Mouse (Mus musculus) retina, embryonic 14.5 days (tissue): ENCODE measurements around the gene Hps4.

Experiments used
- DNase-seq: peaks from one replicate; pipeline ENCODE4 v3.0.0-alpha.2; 2015; ENCODE audit warnings: low spot score

Gene Hps4

GRCm38 (mm10) chr5:112324637-112325545 lies 18.0 kb upstream of the Hps4 start:
- peak; percentile 21 for DNase-seq

- peak; percentile 96 for DNase-seq
Measured at GRCm38 (mm10) chr5:112325546-112326445, 17.1 kb upstream of the Hps4 start, which contains the start of gene Tfip11. Gene Tfip11 (plus strand): TSS chr5:112326358.

DNA sequence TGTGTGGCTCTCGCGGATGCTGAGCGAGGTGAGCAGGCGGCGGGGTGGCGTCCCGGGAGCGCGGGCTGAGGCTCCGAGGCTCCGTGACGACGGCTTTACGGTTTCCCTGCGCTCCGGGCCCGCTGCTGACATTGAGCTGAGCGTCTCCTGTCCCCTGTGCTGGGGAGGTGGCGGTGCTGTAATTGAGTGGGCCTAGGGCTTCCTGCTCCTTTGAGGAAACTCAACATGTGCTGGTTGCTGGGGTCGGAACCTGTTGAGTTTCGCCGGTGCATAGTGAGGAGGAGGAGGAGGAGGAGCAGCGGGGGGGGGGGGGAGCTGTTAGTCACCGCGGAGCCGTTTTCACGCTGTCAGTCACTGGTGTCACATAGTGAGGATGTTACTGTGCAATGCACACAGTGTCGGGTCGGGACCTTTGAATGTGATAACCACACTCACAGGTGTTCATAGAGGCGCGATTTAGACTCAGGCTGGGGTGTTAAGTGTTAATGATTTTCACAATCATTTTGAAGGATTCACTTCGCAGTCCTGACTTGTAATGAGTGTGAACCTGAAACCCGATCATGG lies 16.4 kb upstream of the Hps4 start:
- DNase-seq = no peak

DNA sequence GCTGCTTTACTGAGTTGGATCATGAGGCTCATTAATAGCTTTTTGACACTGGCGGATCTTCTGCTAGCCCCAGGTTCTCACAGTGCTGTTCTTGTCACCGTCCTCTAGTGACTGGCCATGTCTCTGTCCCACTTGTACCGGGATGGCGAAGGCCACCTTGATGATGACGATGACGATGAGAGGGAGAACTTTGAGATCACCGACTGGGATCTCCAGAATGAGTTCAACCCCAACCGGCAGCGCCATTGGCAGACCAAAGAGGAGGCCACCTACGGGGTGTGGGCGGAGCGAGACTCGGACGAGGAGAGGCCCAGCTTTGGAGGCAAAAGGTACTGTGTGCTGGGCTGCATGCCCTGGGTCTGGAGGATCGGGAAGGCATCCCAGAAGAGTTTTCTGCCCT lies 15.0 kb upstream of the Hps4 start:
- no peak for DNase-seq

GRCm38 (mm10) chr5:112329805-112330564 lies 12.9 kb upstream of the Hps4 start:
- DNase-seq = no peak

DNA sequence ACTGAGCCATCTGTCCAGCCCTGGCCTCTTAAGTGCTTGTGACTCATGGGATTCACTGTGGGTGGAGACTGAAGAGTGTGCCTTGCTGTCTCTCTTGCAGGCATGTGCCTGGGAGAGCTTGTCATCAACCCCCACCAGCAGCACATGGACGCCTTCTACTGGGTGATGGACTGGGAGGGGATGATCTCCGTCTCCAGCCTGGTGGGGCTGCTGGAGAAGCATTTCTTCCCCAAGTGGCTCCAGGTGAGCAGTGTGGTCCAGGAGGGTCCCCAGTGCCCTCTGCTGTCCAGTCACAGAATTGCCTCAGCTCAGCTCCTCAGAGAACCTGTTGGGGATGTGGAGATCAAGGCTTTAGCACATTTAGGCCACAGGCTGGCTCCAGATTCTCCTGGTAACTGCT lies 7.4 kb upstream of the Hps4 start:
- DNase-seq = peak; percentile 73

- DNase-seq = no peak
Measured at GRCm38 (mm10) chr5:112337004-112337403, 5.9 kb upstream of the Hps4 start.

DNA sequence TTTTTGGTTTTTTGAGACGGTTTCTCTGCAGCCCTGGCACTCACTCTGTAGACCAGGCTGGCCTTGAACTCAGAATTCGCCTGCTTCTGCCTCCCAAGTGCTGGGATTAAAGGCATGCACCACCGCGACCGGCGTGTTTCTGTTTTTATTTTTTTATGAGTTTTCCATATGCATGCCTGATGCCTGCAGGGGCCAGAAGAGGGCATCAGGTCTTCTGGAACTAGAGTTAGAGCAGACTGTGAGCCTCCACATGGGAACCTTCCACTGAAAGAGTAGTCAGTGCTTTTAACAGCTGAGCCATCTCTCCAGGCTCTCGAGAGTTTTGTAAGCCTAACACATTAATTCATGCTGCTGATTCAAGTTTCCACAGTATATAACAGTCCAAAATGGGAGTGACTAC lies 3.7 kb upstream of the Hps4 start:
- no peak for DNase-seq

- peak; percentile 52 for DNase-seq
Measured at GRCm38 (mm10) chr5:112343205-112343595, 317 bp downstream of the Hps4 start.

GRCm38 (mm10) chr5:112344092-112344960 lies 1.4 kb downstream of the Hps4 start:
- DNase-seq = no peak

DNA sequence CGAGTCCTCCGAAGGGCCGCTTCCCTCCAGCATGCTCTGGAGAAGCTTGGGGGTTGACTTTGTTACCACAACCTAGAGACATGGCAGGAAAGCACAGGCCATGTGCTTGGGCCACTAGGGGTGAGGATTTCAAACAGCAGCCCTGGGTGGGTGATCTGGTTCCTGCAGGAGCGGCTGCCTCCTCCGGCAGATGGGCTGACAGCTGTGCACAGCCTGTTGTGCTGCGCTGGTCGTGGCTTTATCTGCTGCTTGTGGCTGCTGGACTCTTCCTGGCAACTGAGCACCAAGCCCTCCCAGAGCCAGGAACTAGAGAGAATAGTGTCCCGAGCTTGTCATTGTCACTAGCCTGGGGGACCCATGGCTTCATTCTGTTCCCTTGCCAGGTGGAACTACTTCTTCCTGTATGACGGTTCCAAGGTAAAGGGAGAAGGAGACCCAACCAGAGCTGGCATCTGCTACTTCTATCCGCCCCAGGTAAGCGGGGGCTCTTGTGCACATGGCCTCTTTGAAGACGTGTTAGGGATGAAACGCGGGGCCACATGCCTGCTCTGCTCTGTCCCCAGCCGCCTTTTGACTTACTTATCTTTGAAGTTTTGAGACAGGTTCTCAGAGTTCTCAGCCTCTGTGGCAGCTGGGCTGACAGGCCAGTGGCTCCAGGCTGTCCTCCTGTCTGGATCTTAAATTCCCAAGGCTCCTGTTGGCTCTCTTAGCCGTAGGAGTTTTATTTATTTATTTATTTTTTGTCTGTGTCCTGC lies 3.5 kb downstream of the Hps4 start:
- peak; percentile 17 for DNase-seq

- no peak for DNase-seq
Measured at GRCm38 (mm10) chr5:112349169-112349568, 6.3 kb downstream of the Hps4 start.

DNA sequence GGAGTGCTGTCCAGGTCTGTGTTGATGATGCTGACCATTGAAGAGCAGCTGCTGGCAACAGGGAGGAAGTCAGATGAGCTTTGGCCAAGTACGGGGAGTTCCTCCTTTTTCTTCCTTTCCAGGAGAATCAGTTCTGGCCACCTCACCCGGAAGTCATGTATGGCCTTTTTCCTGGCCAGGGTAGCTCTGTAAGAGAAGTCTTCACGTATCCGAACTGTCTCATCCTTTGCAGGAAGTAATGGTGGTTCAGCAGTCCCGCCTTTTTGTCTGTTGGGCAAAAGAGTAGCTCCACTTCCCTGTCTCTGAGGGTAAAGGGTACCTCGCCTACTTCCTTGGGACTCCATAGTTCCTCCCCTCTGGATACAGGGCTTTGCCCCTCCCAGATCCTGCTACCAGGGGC lies 12.6 kb downstream of the Hps4 start:
- no peak for DNase-seq

DNA sequence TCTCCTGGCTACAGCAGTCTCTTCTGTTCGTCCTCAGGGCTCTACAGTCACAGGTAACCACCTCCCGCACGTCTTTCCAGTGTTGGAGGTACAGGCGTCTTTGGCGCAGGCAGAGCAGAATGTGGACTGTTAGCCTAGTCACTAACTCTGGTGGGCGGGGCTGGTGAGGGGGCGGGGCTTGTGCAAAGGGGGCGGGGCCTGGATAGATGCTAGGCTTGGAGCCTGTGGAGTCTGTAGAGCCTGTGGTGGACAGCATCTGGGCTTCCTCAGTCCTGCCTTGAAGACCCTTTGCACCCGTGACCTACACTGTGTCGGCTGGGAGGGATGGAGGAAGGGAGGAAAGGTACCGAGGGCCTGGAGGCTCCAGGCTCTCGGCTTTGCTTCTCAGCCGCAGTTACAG lies 13.0 kb downstream of the Hps4 start, which contains the start of gene Gm6583:
Gm6583 (minus strand) TSS at position 124 of the 400 bp plus-strand sequence.
- DNase-seq = no peak

DNA sequence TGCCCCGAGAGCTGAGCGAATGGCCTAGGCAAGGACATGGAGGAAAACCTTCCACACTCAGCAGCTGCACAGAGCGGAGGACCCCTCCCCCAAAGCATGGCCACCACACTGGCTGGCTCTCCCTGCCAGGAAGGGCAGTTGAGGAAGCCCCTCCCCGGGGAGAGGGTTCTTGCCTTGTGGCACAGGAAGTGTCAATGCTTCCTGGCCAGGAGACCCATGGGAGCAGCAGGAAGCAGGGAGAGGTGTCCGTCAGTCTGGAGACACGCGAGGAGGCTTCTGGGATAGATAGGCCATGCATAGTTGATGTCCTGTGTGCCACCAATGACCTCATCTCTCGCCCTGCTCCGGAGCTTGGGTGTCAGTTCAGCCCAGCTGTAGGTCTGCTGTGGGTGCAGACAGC lies 13.4 kb downstream of the Hps4 start:
- no peak for DNase-seq

DNA sequence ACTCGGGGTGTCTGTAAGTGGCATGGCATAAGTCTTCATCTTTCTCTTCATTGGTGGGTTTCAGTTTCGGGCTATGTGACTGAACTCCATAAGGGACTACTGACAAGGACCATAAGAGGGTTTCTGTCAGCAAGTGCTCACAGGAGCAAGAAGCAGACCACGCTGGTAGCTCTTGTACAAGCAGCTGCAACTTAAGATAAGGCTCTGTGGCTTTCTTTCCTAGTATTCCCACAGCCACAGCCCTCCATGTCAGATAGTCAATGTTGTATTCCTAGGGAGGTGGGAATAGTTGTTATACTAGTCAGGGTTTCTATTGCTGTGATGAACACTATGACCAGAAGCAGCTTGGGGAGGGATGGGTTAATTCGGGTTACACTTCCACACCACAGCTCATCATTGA lies 16.6 kb downstream of the Hps4 start:
- DNase-seq = no peak

DNA sequence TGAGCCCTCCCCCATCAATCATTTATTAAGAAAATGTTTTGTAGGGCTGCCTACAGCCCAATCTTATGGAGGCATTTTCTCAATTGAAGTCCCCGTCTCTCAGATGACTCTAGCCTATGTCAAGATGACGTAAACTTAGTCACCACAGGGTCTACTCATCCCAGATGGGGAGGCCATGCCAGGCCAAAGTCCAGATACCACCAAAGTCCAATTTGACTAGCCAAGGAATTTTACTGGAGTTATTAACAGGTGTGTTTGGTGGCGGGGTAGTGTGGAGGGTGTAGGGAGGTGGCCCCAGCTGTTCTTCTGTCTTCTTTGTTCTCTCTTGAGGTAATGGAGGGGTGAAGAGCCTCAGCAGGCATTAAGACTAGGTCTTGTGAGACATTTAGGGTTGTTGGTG lies 17.2 kb downstream of the Hps4 start:
- no peak for DNase-seq

DNA sequence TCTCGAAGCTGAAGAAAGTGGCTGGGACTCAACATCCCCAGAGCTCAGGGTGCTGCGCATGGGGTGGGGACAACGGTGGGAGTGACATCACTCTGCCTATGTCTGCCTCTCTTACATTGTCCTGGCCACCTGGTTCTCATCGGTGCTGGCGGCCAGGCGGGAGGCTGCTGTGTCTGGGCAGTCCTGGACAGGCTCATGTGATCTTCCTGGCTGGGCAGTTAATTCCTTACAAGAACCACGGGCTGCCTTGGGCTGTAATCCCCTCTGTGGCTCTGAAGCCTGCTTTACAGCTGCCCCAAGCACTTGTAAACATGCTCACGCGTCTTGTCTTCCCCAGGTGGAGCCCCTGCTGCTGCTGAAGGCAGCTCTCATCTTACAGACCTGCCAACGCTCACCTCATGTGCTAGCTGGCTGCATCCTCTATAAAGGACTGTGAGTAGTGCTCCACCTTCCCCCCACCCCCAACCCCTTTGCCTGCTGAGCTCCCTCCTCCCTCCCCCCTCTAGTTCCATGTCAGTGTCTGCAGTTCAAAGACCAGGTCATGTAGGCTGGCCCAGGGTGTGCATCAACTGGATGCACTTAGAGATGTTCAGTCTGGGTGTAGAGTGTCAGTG lies 21.4 kb downstream of the Hps4 start:
- DNase-seq = no peak

- no peak for DNase-seq
Measured at GRCm38 (mm10) chr5:112366879-112367278, 24.0 kb downstream of the Hps4 start.

- DNase-seq = no peak
Measured at GRCm38 (mm10) chr5:112367338-112367737, 24.5 kb downstream of the Hps4 start.
